Mouse (Mus musculus): Measurements from ENCODE around the gene Auts2. TPM values are rescaled to one million over a fixed set of nuclear protein-coding genes. Genes with fewer than 3 reads are reported as not detected.

Gene Auts2
- total RNA-seq, 2 experiments from 2014 or later, result 23.5 to 29.5 TPM

DNA sequence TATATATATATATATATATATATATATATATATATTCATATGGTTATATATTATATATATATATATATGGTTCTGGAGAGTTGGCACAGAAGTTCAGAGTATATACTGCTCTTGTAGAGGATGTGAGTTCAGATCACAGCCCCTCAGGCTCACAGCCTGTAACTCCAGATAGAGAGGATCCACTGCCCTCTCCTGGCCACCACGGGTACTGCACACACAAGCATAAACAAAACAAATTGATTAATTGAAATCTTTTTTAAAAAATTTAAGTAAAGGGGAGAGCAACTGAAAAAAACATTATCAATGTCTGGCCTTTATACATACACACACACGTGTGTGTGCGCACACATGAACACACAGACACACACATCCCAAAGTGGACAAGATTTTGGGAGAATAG, 1120.4 kb downstream of the Auts2 start:
- no peak for DNase-seq (ENCODE audit: low spot score in 2 of 2)

DNA sequence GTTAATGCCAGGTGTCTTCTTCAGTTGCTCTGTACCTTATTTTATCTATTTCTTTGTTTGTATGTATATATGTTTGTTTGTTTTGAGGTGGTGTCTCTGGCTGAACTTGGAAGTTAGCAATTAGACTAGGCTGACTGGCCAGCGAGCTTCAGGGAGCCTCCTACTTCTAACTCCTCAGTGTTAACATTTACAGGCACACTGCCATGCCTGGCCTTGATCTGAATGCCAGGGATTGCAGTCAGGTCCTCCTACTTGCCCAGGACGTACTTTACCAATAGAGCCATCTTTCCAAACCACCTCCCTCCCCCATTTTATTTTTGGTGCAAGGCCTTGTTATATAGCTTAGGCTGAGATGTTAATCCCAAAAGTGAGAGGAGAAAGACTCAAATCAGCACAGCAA, 1122.7 kb downstream of the Auts2 start:
- peak in 1 of 2 experiments; percentile 20 for DNase-seq (ENCODE audit: low spot score in 2 of 2)

DNA sequence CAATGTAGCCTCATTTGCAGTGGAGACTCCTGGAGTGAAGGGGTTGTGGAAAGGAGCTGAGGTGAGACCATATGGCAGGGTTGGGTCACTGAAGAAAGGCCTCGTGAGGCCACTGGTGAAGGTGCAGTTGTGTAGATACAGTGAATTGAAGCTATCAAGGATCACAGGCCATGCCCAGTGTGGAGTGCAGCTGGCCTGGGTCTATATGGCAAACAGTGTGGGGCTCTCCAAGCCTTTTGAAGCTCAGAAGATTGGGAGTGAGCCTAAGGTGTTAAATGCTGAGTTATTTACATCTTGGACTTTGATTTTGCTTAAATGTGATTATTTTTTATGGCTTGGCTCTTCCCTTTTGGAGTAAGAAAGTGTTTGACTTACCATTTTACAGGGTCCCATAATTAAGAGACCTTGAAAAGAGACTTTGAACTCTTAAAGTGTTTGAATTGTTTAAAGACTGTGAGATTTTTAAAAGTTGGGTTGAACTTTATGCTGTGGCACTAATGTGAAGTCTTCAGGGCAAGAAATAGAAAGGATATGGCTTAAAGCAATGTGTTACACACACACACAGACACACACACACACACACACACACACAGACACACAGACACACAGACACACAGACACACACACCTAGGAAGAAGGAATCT, 1127.1 kb downstream of the Auts2 start:
- DNase-seq (ENCODE audit: low spot score in 2 of 2), result no peak

DNA sequence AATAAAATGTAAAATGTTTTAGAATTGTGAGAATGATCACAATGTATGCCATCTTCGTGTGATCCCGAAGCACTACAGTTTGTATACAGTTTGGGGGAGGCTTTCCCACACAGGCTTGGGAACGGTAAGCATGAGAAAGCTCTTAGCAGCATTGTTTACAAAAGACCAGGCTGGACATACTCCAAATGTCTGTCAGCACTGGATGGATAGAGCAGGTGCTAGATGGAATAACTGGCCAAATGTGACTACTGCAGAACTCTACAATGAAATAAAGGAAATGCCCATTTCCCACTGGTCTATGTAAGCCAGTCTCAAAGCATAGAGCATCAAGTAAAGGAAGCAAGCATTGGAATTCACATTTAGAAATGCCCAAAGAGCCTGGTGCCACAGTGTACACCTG, 1144.9 kb downstream of the Auts2 start:
- no peak for DNase-seq (ENCODE audit: low spot score in 2 of 2)

DNA sequence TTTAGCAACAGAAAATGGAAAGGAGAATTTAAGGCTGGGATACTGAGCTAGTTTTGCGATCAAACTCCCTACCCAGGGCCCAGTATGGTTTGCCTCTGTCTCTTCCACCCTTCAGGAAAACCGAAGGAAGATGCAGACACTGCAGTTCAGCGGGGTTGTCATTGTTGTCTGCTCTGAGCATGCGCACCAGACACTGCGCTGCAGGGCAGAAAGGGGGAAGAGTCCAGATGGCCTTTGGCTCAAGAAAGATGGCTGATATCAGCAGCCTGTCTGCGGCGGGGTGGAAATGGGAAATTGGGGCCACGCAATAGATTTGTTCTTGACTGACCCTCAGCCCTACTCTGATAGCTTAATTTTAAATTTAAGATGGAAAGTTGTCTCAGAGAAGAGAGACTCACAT, 1147.4 kb downstream of the Auts2 start:
- no peak for DNase-seq (ENCODE audit: low spot score in 2 of 2)

Data from adrenal gland, adult 18-20 months (tissue).